28 mouse cellular contexts compared by ENCODE assay signal in genomic region chr2:41080531-41080930, GRCm38 (mm10).
A peak's percentile ranks its signal among the peaks of the same experiment; 100 is the strongest.
DNase-seq lines count a peak whose midpoint lies in the region; ATAC-seq lines count a peak whose summit lies in the region.
"Had no signal": no experiment of that assay in that cellular context is flagged by ENCODE, and none has a peak within 500 bp of the region (broad histone marks: within the 10 kb centered on the region; RNA-seq: fewer than 3 reads in every experiment).

No protein-coding gene starts in this region.

- intact Hi-C loops in left cerebral cortex, postnatal 36 days (cut with DNase I): no loop called here

- DNase-seq in cerebellum, adult 11-12 months: peak; percentile 4
- DNase-seq in midbrain, embryonic 11.5 days (ENCODE audit: low spot score, missing footprints): no peak
- DNase-seq in neural tube, embryonic 10.5 days (ENCODE audit: extremely low spot score, low spot score): no peak
- DNase-seq in left cerebral cortex, postnatal 36 days (ENCODE audit: low spot score in 2 of 2): no peak
- DNase-seq: adrenal gland, adult 2 months; adrenal gland, postnatal 36 days; embryo, embryonic 11 days; gastrocnemius, postnatal 14 days; heart, postnatal 14 days; kidney, adult 8-10 months; kidney, postnatal 14 days; layer of hippocampus, adult 9-11 months; lung, postnatal 36 days; retina, postnatal 1 day; right cerebral cortex, postnatal 25 days had no signal

- no peak overlapping the region for H3K4me3 ChIP-seq in hindbrain, embryonic 16.5 days (ENCODE audit: low read length)
- no peak overlapping the region for H3K4me3 ChIP-seq in hindbrain, embryonic 12.5 days
- H3K4me3 ChIP-seq in midbrain, embryonic 15.5 days: no peak overlapping the region
- no peak overlapping the region for H3K4me3 ChIP-seq in midbrain, embryonic 11.5 days (ENCODE audit: low read depth, low read length)
- H3K4me3 ChIP-seq: embryonic facial prominence, embryonic 12.5 days; limb, embryonic 13.5 days; lung, embryonic 15.5 days; stomach, embryonic 15.5 days had no signal

- H3K4me2 ChIP-seq in hindbrain, embryonic 16.5 days (ENCODE audit: low read length): no peak overlapping the region
- no peak overlapping the region for H3K4me2 ChIP-seq in hindbrain, embryonic 12.5 days (replicated peaks)
- H3K4me2 ChIP-seq in midbrain, embryonic 15.5 days: no peak overlapping the region
- H3K4me2 ChIP-seq in midbrain, embryonic 11.5 days: no peak overlapping the region
- H3K4me2 ChIP-seq: embryonic facial prominence, embryonic 12.5 days; limb, embryonic 13.5 days; liver, embryonic 11.5 days; lung, embryonic 15.5 days; stomach, embryonic 15.5 days had no signal

- ATAC-seq in cerebellum, adult (ENCODE audit: insufficient number of reproducible peaks, low FRiP score, low TSS enrichment): no peak
- ATAC-seq in hindbrain, embryonic 16.5 days: peak; percentile 79
- no peak for ATAC-seq in hindbrain, embryonic 12.5 days (ENCODE audit: low FRiP score)
- ATAC-seq in midbrain, embryonic 15.5 days (replicated peaks): 0 out of 2 replicates have a peak, but pooled peaks have one; percentile 50
- ATAC-seq in midbrain, embryonic 11.5 days (ENCODE audit: low FRiP score): no peak
- ATAC-seq: activated CD4-positive, CD25-positive, alpha-beta regulatory T cell, adult 4 months; forebrain, embryonic 14.5 days; intestine, embryonic 16.5 days had no signal

- no peak overlapping the region for H3K9ac ChIP-seq in hindbrain, embryonic 16.5 days (ENCODE audit: low read depth, low read length)
- H3K9ac ChIP-seq in hindbrain, embryonic 12.5 days: no peak overlapping the region
- no peak overlapping the region for H3K9ac ChIP-seq in midbrain, embryonic 15.5 days
- H3K9ac ChIP-seq in midbrain, embryonic 11.5 days (ENCODE audit: low read length): no peak overlapping the region
- H3K9ac ChIP-seq: embryonic facial prominence, embryonic 12.5 days; limb, embryonic 13.5 days; lung, embryonic 15.5 days; stomach, embryonic 15.5 days had no signal

- H3K36me3 ChIP-seq in hindbrain, embryonic 16.5 days (ENCODE audit: control insufficient read depth, insufficient read depth, low read length): no peaks in the 10 kb centered on the region
- no peaks in the 10 kb centered on the region for H3K36me3 ChIP-seq in hindbrain, embryonic 12.5 days
- H3K36me3 ChIP-seq in midbrain, embryonic 15.5 days (replicated peaks): no peaks in the 10 kb centered on the region
- no peaks in the 10 kb centered on the region for H3K36me3 ChIP-seq in midbrain, embryonic 11.5 days (ENCODE audit: control insufficient read depth, insufficient read depth, low read length)
- H3K36me3 ChIP-seq: embryonic facial prominence, embryonic 12.5 days; limb, embryonic 13.5 days; lung, embryonic 15.5 days; stomach, embryonic 15.5 days had no signal

- H3K27ac ChIP-seq in hindbrain, embryonic 16.5 days (ENCODE audit: low read depth, low read length): no peak overlapping the region
- no peak overlapping the region for H3K27ac ChIP-seq in hindbrain, embryonic 12.5 days
- H3K27ac ChIP-seq in midbrain, embryonic 15.5 days: no peak overlapping the region
- H3K27ac ChIP-seq in midbrain, embryonic 11.5 days (ENCODE audit: low read depth, low read length): no peak overlapping the region
- H3K27ac ChIP-seq: embryonic facial prominence, embryonic 12.5 days; limb, embryonic 13.5 days; lung, embryonic 15.5 days; stomach, embryonic 15.5 days had no signal

- H3K9me3 ChIP-seq in hindbrain, embryonic 16.5 days (ENCODE audit: control insufficient read depth, low read length): peaks cover 2% of the 10 kb centered on the region; the same call in 1 of the 2 replicates
- H3K9me3 ChIP-seq in hindbrain, embryonic 12.5 days (replicated peaks): no peaks in the 10 kb centered on the region
- H3K9me3 ChIP-seq in midbrain, embryonic 15.5 days: 0 out of 2 replicates have a peak, but pooled peaks cover 5% of the 10 kb centered on the region
- H3K9me3 ChIP-seq in midbrain, embryonic 11.5 days (ENCODE audit: control insufficient read depth, low read length): no peaks in the 10 kb centered on the region
- H3K9me3 ChIP-seq: embryonic facial prominence, embryonic 12.5 days; limb, embryonic 13.5 days; lung, embryonic 15.5 days; stomach, embryonic 15.5 days had no signal

- no peaks in the 10 kb centered on the region for H3K4me1 ChIP-seq in hindbrain, embryonic 16.5 days (ENCODE audit: control insufficient read depth, insufficient read depth, low read depth, low read length)
- no peaks in the 10 kb centered on the region for H3K4me1 ChIP-seq in hindbrain, embryonic 12.5 days
- H3K4me1 ChIP-seq in midbrain, embryonic 15.5 days: no peaks in the 10 kb centered on the region
- H3K4me1 ChIP-seq in midbrain, embryonic 11.5 days (ENCODE audit: control insufficient read depth, insufficient read depth, low read length): no peaks in the 10 kb centered on the region
- H3K4me1 ChIP-seq: embryonic facial prominence, embryonic 12.5 days; limb, embryonic 13.5 days; lung, embryonic 15.5 days; stomach, embryonic 15.5 days had no signal

- WGBS in hindbrain, embryonic 16.5 days: 100% methylated on average over 1 of the region's 1 CpGs
- 96% methylated on average over 1 of the region's 1 CpGs for WGBS in hindbrain, embryonic 12.5 days
- WGBS in midbrain, embryonic 15.5 days: 91% methylated on average over 1 of the region's 1 CpGs
- 100% methylated on average over 1 of the region's 1 CpGs for WGBS in midbrain, embryonic 11.5 days

- H3K27me3 ChIP-seq in hindbrain, embryonic 16.5 days (replicated peaks; ENCODE audit: control insufficient read depth, insufficient read depth, low read length): no peaks in the 10 kb centered on the region
- no peaks in the 10 kb centered on the region for H3K27me3 ChIP-seq in hindbrain, embryonic 12.5 days
- no peaks in the 10 kb centered on the region for H3K27me3 ChIP-seq in midbrain, embryonic 15.5 days (replicated peaks)
- no peaks in the 10 kb centered on the region for H3K27me3 ChIP-seq in midbrain, embryonic 11.5 days (ENCODE audit: control insufficient read depth, insufficient read depth, low read length)
- H3K27me3 ChIP-seq: CH12.LX; embryonic facial prominence, embryonic 12.5 days; limb, embryonic 13.5 days; lung, embryonic 15.5 days; stomach, embryonic 15.5 days had no signal

Comparison
In these comparisons a context has a peak if more than half of its experiments do, and no peak if none do; other contexts are left out.
1. ATAC-seq: peak in hindbrain, embryonic 16.5 days (single experiment) and midbrain, embryonic 15.5 days (single experiment); none in cerebellum, adult (single experiment), hindbrain, embryonic 12.5 days (single experiment) and midbrain, embryonic 11.5 days (single experiment).